Mouse (Mus musculus) urinary bladder, postnatal 25 days (tissue): ENCODE data around the gene Spag6l.
"Not testable (repeated sequence)": the region's sequence is repeated elsewhere in the genome, so short reads cannot be mapped to it uniquely, and the experiment has no call there.

Experiments used
- DNase-seq: peaks from one replicate; pipeline ENCODE4 v3.0.0; 2022; ENCODE audit warnings: low spot score

Spag6l gene

GRCm38 (mm10) chr16:16828757-16829615 lies at the start of gene Spag6l:
Gene Spag6l, minus strand, starts transcription at chr16:16829456.
- no peak for DNase-seq

GRCm38 (mm10) chr16:16879025-16879424 lies 49.8 kb upstream of the Spag6l start:
- no peak for DNase-seq

GRCm38 (mm10) chr16:16870617-16871331 lies 41.5 kb upstream of the Spag6l start, which contains the start of the genes Top3b and Vpreb1:
Gene Top3b, plus strand, starts transcription at chr16:16870736.
Gene Vpreb1, minus strand, starts transcription at chr16:16870843.
- DNase-seq: peak; percentile 76

- DNase-seq: no peak
Measured at GRCm38 (mm10) chr16:16870241-16870616, 41.0 kb upstream of the Spag6l start.

- no peak for DNase-seq
Measured at GRCm38 (mm10) chr16:16865696-16866561, 36.7 kb upstream of the Spag6l start.

GRCm38 (mm10) chr16:16865217-16865616 lies 36.0 kb upstream of the Spag6l start:
- DNase-seq: no peak

- DNase-seq: no peak
Measured at GRCm38 (mm10) chr16:16863978-16864377, 34.7 kb upstream of the Spag6l start, which contains the start of gene Igll1. Gene Igll1, minus strand, starts transcription at chr16:16863985.

- peak; percentile 0 for DNase-seq
Measured at GRCm38 (mm10) chr16:16862288-16862687, 33.0 kb upstream of the Spag6l start.

- DNase-seq: no peak
Measured at GRCm38 (mm10) chr16:16856731-16857476, 27.6 kb upstream of the Spag6l start.

- not testable (repeated sequence) for DNase-seq
Measured at GRCm38 (mm10) chr16:16856054-16856453, 26.8 kb upstream of the Spag6l start.

- DNase-seq: no peak
Measured at GRCm38 (mm10) chr16:16855541-16855940, 26.3 kb upstream of the Spag6l start.

GRCm38 (mm10) chr16:16854836-16855235 lies 25.6 kb upstream of the Spag6l start:
- DNase-seq: peak; percentile 44

- DNase-seq: no peak
Measured at GRCm38 (mm10) chr16:16852411-16852810, 23.2 kb upstream of the Spag6l start.

- no peak for DNase-seq
Measured at GRCm38 (mm10) chr16:16849196-16849595, 19.9 kb upstream of the Spag6l start.

GRCm38 (mm10) chr16:16829671-16830070 lies 415 bp upstream of the Spag6l start:
- no peak for DNase-seq

GRCm38 (mm10) chr16:16826223-16826622 lies 3.0 kb downstream of the Spag6l start:
- no peak for DNase-seq

GRCm38 (mm10) chr16:16825476-16825875 lies 3.8 kb downstream of the Spag6l start:
- no peak for DNase-seq

- DNase-seq: no peak
Measured at GRCm38 (mm10) chr16:16806325-16806724, 22.9 kb downstream of the Spag6l start.
